Mouse (Mus musculus) liver (tissue): Measurements from ENCODE around the gene Mrc1.
"Not testable (repeated sequence)": the region's sequence is repeated elsewhere in the genome, so short reads cannot be mapped to it uniquely, and the experiment has no call there.

Experiments
- DNase-seq: peaks from one replicate; pipeline ENCODE4 v3.0.0-alpha.2; 2020; ENCODE audit warnings: mixed read lengths

Mrc1 gene

DNA sequence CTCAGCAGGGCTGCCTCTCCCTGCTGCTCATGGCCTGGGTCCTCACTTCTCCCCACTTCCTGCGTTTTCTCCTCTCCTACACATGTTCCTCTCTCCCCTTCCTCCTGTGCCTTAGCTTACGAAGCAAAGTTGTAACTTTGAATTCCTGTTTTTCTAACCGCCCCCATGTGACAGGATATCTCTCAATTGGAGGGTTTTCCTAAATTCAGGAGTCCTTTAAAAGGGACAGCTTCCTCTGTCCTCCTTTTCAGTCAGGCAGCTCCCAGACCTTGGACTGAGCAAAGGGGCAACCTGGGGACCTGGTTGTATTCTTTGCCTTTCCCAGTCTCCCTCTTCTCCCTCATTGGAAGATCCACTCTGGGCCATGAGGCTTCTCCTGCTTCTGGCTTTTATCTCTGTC, at the start of gene Mrc1:
Mrc1 (plus strand) TSS at position 244 of the 400 bp plus-strand sequence.
- DNase-seq = no peak

DNA sequence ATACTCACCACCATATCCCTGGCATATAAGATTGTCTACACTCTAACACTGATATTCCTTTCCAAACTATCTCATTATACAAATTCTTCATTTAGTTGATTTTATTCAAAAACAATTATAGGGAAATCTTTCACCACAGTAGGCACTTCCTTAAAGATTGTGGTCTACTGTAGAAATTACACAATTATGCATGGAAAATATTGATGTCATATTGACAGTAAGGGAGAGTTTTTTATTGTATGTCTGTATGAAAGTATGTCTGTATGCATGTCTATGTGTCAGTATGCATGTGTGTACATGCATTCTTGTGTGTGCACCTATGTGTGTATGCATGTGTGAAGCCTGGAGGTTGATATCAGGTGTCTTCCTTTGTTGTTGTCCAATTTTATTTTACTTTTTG, 44.8 kb upstream of the Mrc1 start:
- no peak for DNase-seq

DNA sequence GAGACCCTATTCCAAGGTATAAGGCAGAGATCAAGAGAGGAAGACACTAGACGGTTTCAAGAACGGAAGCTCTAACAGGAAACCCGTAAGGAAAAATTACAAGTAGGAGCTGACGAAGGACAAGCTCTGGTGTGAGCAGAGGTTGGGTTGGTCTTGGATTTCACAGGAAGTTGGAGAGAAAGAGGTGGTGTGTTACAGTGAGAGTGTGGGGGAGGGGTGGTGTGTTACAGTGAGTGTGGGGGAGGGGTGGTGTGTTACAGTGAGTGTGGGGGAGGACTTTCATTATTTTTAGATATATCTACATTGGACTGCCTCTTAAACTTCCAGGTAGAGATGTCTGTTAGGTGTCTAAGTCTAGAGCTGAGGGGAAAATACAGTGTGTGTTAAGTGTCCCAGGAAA, 38.5 kb upstream of the Mrc1 start:
- DNase-seq = peak; percentile 24

DNA sequence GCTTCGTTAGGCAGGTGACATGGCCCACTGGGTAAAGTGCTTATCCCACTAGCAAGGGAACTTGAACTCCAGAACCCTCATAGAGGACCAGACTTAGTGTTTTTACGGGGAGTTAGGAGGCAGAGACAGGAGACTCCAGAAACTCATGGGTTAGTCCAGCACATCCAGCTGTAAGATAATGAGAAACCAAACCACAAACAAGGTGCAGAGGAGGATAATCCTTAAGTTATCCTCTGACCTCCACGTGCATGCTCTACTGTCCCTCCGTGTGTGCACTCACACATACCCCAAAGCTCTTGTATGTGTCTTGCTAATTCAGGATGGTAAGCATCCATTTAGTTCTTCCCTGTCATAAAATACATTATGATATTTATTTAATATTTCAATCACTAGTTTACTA, 37.6 kb upstream of the Mrc1 start:
- no peak for DNase-seq

DNA sequence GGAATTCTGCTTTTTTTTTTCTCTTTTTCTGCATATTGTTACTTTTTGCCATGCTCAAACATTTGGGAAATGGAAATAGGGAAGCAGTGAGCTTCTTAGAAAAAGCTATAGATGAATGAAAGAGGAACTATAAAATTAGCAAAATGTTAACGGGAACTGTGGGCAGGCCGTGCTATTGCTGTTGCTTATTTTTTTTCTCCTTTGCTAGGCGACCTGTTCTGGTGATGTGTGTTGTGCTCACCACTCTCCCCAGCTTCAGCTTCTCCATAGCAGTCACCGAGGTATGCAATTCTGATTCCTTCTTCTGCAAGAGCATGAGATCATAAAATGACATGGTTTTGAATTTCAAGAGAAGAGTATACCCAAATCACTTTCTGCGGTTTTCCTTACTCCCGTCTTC, 37.1 kb upstream of the Mrc1 start:
- DNase-seq = no peak

DNA sequence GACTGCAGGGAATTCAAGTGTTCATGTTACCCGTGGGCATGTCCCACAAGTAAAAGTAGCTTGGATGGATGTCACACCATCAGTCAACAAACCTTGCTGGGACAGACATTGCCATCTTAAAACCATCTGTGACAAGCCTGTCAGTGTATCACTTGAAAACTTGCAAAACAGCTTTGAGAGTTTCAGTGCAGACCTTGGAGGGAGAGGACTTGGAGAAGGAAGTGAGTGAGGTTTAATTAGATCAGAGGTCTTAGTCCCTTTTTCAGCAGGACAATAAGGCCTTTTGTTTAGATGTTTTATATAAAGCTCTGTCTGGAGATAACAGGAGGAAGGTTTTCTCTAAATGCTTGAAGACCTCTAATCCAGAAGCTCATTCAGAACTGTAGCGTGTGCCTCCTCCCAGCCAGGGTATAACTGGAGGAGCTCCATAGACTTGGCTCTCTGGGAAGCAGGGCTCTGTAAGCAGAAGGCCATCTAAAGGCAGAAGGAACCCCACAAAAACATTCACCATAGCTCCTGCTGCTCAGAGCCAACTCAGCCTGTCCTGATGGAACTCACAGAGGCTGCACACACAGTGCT, 30.8 kb upstream of the Mrc1 start:
- not testable (repeated sequence) for DNase-seq

DNA sequence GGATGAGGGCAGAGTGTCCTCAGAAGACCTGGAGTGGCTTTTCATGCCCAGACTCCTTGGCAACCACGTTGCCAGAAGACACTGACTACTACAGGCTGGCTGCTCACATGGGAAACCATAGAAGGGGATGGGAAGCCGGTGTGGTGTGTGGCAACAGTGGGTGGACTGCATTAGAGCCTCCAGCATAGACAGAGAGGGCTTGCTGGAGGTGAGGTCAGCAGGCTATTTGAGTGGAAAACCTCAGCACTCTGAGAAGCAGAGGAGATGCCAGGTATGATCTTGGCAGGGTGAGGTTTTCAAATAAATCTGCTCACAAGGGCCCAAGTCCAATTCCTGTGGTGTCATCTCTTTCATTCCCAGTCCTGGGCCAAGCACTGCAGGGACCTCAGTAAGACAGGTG, 29.6 kb upstream of the Mrc1 start:
- no peak for DNase-seq

DNA sequence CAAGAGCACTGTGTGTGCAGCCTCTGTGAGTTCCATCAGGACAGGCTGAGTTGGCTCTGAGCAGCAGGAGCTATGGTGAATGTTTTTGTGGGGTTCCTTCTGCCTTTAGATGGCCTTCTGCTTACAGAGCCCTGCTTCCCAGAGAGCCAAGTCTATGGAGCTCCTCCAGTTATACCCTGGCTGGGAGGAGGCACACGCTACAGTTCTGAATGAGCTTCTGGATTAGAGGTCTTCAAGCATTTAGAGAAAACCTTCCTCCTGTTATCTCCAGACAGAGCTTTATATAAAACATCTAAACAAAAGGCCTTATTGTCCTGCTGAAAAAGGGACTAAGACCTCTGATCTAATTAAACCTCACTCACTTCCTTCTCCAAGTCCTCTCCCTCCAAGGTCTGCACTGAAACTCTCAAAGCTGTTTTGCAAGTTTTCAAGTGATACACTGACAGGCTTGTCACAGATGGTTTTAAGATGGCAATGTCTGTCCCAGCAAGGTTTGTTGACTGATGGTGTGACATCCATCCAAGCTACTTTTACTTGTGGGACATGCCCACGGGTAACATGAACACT, 28.2 kb upstream of the Mrc1 start:
- not testable (repeated sequence) for DNase-seq

DNA sequence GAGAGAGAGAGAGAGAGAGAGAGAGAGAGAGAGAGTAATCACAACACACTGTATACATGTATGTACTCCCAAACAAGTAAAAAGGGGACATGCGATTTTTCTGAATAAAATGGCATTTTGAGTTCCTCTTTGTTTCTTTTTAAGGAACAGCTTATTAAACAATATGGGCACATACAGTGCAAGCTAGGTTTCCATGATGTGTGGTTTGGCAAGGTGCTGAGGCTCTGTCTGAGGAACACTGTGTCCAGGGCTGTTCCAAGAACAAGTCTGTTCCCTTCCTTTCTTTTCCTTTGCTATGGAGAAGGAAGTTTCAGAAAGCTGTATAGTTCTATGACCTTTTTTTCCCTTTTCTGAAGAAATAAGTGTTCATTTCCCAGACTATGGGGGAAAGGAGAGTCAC, 24.9 kb upstream of the Mrc1 start:
- no peak for DNase-seq

DNA sequence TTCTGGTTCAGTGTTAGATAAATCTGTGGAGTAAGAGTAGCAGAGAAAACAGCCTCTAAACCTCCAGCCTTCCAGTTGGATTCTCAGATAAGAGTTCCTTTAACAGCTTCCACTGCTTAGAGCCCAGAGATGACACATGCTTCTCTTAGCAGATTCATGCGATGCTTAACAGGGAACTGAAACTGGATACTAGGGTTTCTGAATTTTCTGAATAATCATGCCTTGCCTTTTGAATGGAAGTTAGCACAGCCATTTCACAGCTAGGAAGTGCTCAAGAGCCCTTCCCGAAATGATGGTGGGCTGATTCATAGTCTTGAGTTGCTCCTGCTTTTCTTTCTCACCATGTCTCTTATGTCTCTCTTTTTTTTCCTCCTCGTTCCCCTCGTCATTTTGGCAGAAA, 22.4 kb upstream of the Mrc1 start:
- DNase-seq = no peak

DNA sequence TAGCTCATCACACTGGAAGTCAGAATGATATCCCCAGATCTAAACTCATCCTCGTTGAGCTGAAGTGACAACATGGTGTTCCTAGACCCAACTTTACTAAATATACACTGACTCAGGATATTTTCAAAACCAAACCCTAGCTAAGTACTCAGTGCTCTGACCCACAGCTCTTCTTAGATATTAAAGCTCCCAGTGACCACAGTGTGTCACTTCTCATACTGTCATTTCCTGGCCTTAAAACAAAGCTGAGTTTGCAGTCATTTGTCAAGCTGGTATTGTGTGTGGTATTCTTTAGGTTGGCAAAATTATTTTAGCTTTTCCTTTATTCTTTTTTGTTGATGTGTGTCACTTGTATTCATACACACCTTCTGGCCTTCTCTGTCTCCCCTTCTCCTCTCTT, 18.5 kb upstream of the Mrc1 start:
- no peak for DNase-seq

DNA sequence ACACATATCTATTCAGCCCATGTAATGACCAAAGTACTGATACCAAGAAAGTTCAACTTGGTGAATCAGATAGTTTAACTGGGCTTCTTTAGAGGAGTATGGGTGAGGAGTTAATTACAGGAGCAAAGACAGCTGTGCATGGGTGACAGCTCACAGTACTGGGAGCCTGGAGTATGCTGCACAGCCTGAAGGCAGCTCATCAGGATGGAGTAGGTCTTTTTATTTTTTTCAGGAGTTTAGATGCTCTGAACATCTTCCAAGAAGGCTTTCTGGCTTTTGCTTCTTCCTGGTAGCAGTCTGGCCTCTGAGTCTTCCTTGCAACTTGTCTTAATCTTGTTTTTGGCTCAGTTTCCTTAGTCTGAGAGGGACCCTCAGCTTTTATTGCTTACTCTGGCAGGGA, 17.6 kb upstream of the Mrc1 start:
- DNase-seq = no peak

DNA sequence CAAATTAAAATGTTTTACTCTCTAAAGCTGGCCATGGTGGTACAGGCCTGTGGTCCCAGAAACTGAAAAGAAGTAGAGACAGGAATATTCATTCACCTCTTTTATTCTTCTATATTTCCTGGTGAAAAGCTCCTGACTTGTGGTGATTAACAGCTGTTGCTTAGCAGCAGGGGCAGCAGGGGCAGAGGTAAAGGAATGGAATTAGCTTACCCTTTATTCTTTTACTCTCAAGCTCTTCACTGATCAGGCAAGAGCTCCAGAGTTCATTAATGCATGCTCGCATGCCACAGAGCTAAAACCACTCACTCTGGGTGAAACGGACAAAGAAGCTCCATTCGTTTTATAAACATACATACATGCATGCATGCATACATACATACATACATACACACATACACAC, 14.4 kb upstream of the Mrc1 start:
- no peak for DNase-seq

DNA sequence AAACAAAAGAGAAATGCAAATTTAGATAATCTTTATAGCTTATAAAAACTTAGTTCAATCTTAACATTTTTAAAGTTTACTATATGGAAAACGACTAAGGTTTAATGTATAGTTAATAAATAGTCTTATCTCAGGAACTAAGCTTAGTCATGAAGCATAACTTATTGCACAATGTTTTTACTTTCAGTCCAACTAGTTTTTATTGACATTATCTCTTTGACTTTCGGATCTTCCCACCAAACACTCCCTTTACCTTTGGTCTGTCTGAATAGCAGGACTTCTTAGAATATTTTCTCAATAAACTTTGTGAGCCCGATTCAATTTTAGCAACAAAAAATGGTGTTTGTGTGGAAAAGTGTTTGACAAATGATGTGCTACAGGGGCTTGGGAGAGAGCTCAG, 12.5 kb upstream of the Mrc1 start:
- DNase-seq = no peak

DNA sequence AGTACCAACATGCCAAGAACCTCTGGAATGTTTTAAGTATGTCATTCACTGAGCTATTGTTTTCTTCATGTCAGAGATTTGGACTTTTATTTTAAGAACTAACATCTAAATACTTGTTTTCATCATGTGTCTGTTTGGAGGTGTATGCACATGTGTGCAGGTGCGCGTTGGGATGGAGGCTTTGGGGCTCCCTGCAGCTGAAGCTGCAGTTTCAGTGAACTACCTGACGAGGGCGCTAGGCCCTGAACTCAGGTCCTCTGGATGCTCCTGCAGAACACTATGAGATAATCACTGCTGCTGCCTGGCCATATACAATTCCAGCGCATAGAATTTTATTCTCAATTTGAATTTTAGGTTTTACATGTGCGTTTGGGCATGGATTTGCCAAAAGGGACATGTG, 11.1 kb upstream of the Mrc1 start:
- no peak for DNase-seq

DNA sequence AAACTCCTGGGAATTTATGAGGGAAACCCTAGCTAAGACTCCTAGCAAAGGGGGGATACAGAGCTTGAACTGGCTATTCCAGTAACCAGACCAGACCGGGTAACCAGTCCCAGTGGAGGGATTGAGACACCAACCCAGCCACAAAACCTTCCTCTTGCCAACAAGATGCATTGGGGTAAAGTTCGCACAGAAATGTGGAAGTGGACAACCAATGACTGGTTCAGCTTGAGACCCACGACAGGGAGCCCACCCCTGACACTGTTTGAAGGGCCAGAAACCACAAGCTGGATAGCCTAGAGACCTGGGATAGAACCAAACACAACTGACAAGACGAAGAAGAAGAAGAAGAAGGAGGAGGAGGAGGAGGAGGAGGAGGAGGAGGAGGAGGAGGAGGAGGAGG, 4.8 kb upstream of the Mrc1 start:
- no peak for DNase-seq

DNA sequence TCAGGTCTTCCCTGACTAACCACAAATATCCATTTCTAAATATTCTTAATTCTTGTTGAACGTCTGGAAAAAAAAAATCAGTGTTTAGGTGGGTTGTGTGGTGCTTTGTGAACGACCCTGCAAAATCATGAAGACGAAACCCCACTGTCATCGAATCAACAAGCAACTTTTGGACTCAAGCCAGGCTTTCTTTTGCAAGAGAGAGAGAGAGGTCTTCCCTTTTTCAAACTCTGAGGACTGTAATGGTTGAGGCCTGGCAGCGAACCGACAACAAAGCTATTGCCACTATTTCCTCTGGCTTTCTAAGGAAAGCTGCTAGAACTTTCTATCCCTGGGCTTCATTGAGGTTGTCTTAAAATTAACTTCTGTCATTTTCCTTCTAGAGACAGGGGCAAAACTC, 697 bp upstream of the Mrc1 start:
- no peak for DNase-seq

DNA sequence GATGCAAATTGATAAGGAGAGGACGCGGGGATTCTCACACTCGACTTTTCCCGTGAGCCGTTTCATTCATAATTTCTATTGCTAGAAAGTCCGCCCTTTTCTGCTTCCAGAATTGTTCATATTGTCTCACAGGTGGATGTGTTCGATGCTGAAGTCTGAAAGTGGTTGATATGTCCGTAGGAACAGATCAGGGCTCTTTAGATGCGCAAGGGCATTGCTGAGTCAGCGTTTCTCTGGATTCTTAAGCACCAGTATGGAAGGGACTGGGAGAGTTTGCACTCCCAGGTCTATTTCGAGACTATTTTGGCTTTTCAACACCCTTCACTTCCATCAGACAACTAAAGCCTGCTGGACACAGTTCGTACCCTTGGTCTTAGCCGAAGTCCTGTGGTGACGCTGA, 787 bp downstream of the Mrc1 start:
- no peak for DNase-seq

DNA sequence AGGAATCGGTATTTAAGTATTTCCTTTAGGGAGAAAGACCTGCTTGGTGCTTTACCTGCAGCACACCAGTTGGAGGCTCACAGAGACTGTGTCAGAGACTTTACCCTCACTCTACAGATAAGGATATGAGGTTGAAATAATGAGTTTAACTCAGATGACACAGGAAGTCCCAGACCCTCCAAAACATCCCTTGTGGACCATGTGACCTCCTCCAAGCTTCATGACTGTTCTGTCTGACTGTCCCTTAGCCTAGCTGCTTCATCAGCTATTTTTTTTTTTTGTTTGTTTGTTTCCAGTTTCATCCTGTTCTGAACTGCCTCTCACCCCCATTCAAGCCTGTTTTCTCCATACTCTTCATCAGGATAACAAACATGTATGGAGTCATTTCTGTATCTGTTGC, 3.7 kb downstream of the Mrc1 start:
- no peak for DNase-seq

DNA sequence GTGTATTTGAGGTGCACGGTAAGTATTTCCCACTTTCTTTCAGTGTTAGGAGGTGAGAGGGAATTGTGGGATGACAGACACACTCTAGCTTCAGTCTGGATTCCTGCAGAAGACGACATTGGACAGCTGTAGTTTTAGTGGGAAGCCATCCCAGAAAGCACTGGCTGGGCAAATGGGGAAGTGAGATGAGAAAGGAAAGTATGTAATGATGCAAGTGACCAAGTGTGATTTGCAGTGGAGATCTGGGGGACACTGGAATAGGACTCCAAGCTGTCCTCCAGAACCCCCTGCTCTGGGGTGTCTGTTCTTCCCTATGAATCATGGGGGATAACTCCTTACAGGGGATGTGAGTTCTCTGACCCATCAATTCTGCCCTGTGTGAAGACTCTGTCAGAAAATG, 4.8 kb downstream of the Mrc1 start:
- DNase-seq = no peak

DNA sequence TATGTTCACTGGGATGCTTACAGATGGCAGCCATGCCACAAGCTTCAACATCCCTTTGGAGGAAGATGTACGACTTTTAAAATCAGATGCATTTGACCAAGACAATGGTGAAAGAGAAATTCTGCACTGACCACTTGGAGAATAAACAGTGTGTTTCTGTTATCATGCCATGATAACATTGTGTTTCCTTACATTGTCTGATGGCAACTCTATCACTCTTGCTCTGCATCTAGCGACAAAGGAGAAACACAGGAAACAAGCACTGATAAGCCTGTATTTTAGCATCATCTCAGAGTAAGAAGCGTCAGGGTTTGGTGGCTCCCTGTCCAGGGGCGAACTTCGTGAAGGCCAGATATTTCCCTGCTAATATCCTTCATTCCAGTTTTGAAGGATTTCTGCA, 6.1 kb downstream of the Mrc1 start:
- DNase-seq = no peak

DNA sequence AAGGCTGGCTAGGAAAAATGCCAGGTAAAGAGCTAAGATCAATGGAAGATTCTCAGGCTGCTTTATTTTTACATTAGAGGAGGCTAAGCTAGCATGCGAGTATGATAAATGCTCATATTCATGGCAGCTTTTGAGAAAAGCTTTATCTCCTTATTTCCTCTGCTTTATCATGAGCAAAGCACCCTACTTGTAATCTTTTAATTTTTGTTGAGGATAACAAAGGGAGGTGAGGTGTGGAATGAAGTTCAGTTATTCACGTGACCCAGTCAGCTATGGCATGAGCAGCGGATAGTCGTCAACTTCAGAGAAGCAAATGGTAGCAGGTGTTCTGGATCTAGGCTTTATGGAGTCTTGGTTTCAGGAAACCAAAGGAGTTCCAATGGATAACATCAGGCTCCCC, 7.7 kb downstream of the Mrc1 start:
- DNase-seq = no peak

DNA sequence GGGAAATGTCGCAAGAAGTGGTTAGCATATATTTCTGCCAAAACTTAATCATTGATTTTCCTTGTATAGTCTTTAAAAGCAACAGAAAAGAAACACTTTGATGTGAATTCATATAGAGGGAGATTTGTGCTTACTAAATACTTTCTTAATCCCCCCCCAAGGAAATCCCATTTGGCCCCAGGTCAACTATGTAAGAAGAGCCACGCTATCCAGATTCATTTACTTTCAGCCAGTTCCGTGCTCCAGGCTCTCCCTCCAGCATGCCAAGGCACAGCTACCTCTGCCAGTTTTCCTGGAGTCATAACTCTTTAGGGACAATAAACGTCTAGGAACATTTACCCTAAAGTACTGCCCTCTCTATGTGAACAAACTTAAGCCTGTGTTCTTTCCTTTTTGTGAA, 8.5 kb downstream of the Mrc1 start:
- no peak for DNase-seq

DNA sequence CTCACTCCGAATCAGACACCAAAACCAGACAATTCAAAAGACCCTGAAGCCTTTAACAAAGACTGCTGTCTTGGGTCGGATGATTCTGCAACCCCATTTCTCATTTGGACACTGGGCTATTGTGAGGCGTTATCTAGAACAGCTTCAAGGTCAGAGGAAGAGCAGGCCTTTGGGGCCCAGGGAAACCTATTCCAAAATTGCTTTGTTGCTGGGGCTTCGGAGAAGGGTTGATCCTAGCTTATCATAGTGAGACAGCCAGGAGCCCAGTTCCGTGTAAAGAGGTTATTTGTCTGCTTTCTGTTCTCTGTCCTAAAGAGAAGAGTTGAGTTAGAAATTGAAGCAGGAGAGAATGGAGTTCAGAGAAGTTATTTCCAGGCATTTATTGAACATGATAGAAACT, 10.0 kb downstream of the Mrc1 start:
- no peak for DNase-seq

DNA sequence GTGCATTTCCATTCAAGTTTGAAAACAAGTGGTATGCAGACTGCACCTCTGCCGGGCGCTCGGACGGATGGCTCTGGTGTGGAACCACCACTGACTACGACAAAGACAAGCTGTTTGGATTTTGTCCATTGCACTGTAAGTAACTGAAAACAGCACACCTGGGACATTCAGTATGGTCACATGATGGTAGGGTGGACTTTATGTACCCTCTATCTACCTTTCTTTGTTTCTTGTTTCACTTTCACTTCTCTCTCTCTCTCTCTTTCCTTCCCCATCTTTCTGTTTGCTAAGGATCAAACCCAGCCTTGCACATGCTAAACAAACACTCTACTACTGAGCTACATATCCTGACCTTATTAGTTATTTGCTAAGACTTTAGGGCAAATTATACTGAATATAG, 15.0 kb downstream of the Mrc1 start:
- no peak for DNase-seq

DNA sequence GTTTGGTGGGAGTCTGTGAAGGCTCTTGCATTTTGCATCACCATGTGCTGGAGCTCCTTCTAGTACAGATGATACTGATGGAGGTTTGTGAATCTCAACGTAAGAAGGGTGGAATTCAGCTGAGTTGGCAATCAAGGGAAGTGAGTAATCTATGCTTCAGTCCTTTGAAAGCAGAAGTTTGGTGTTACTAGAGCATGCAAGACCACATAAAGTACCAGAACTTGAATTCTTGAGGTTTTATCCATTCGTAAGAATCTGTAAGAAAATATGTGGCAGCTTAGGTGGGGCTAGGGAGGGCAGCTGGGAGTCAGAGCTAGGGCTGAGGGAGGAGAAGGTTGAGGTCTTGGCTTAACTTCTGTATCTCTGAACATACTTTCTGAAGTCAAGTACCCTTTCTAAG, 15.5 kb downstream of the Mrc1 start:
- no peak for DNase-seq
